Mouse (Mus musculus): ENCODE measurements at regions not wholly inside any gene's neighbourhood (a gene's known extent, or its start where the extent isn't known, plus 50 kb on each side); places are given as distances from the start of the nearest gene placed in this dataset.
A peak's percentile ranks its signal among the peaks of the same experiment; 100 is the strongest.

DNA sequence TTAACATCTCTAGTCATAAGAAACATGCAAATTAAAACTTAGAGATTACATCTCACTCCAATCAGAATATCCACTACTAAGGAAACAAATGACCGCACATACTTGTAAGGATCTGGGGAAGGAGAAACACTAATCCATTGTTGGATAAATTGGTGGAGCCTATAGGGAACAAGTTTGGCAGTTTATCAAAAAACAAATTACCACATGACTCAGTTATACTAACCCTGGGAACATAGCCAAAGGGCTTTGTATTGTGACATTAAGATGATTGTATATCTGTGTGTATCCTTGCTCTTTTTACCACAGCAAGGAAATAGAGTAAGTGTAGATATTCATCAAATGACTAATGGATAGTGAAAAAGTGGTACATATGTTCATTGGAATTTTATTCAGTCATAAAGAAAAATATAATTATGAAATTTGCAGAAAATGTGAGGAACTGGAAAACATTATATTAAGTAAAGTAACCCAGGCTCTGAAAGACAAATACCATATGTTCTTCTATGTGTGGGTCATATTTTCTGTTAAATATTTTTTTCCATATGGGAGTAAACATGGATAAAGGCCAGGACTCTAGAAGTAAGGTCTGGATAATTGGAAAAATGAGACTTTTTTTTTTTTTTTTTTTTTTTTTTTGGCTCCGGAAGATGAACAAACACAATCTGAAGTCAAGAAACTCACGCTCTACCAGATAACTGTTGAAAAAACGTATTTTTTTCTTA is 430.6 kb downstream of the Dmac1 start:
- Histone ChIP-seq H3K4me2 (ENCODE audit: insufficient read depth, low read depth, poor library complexity, severe bottlenecking) (no peak overlapping the region), H3K36me3 (replicated peaks in 1 of 2; ENCODE audit: control insufficient read depth in 1 of 2, insufficient read depth in 1 of 2, low read length in 1 of 2) (no peaks in the 10 kb centered on the region), H3K4me3 (replicated peaks in 1 of 3; ENCODE audit: low read depth in 2 of 3, low read length in 2 of 3, poor library complexity in 1 of 3) (no peak overlapping the region), H3K27ac (ENCODE audit: insufficient read depth, low read depth) (no peak overlapping the region), H3K27me3 (replicated peaks) (no peaks in the 10 kb centered on the region), H3K4me1 (ENCODE audit: control insufficient read depth in 1 of 2, insufficient read depth in 2 of 2) (no peaks in the 10 kb centered on the region), H3K9me3 (replicated peaks; ENCODE audit: low read length) (no peaks in the 10 kb centered on the region), H3K9ac (ENCODE audit: insufficient read depth, low read depth) (no peak overlapping the region), H3K79me2 (replicated peaks; ENCODE audit: control insufficient read depth, extremely low read depth, insufficient read depth, poor library complexity, severe bottlenecking) (no peaks in the 10 kb centered on the region)
- in situ Hi-C loops (cut with MboI; ENCODE audit: low pct_ligation_motif_present, low pct_unique_long_range_greater_than_20kb, low sequenced_read_pairs): no loop called here
- dilution Hi-C loops (cut with MboI; ENCODE audit: extremely low pct_ligation_motif_present, extremely low pct_unique_long_range_greater_than_20kb, low sequenced_read_pairs): no loop called here
- TF ChIP-seq USF1 (IDR thresholded peaks at IDR 0.05; ENCODE audit: low read depth, low read length): no peak
- TF ChIP-seq TCF12 (IDR thresholded peaks at IDR 0.05; ENCODE audit: low read depth, low read length): no peak
- no peak for TF ChIP-seq SIN3A (IDR thresholded peaks at IDR 0.05; ENCODE audit: low read length)
- TF ChIP-seq TBP (conservative IDR thresholded peaks at IDR 0.05; ENCODE audit: low read depth, low read length): no peak
- no peak for TF ChIP-seq SMC3 (IDR thresholded peaks at IDR 0.05; ENCODE audit: low read depth, low read length)
- no peak for DNase-seq (ENCODE audit: extremely low read depth)

DNA sequence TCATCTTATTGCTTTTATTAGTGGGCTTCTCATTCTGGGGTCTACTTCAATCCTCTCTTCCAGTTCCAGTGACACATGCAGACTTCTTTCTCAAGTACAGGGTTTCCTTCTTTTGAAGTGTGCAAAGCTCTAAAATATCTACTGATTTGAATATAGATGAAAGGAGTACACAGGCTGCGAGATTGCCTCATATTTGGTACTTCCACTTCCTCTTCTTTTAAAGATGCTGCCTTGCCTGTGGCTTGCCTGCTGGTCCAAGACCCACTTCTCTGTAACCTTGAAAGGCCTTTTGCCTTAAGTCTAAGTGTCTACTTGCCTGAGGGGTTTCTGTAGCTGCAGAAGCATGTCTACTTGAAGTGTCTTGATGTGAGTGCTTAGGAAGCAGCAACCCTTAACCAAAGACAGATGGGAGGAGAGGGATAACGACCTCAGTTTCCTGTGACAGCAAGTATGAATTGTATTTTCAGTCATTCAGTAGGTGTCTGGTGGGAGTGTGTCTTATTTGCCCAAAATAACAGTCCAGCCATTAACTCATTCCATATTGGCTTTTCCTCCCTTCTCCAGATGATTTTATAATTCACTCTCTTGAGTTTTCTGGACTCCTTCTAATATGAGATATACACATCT is 479.8 kb downstream of the Dmac1 start:
- no peaks in the 10 kb centered on the region for H3K36me3 ChIP-seq (replicated peaks in 1 of 2; ENCODE audit: control insufficient read depth in 1 of 2, insufficient read depth in 1 of 2, low read length in 1 of 2)
- no peaks in the 10 kb centered on the region for H3K9me3 ChIP-seq (replicated peaks; ENCODE audit: low read length)
- in situ Hi-C loops (cut with MboI; ENCODE audit: low pct_ligation_motif_present, low pct_unique_long_range_greater_than_20kb, low sequenced_read_pairs): no loop called here
- no peak overlapping the region for H3K9ac ChIP-seq (ENCODE audit: insufficient read depth, low read depth)
- no peak for TF ChIP-seq SMC3 (IDR thresholded peaks at IDR 0.05; ENCODE audit: low read depth, low read length)
- TF ChIP-seq JUND (conservative IDR thresholded peaks at IDR 0.05; ENCODE audit: low read depth, low read length): peak; percentile 55
- TF ChIP-seq TCF12 (IDR thresholded peaks at IDR 0.05; ENCODE audit: low read depth, low read length): peak; percentile 61
- TF ChIP-seq MEF2A (IDR thresholded peaks at IDR 0.05; ENCODE audit: borderline replicate concordance, low read depth, low read length): peak; percentile 76; the same call in 1 of the 2 replicates
- TF ChIP-seq IRF4 (IDR thresholded peaks at IDR 0.05; ENCODE audit: low read depth, low read length): peak; percentile 92
- no peak for TF ChIP-seq NRF1 (IDR thresholded peaks at IDR 0.05; ENCODE audit: low read depth, low read length)
- TF ChIP-seq ETS1 (conservative IDR thresholded peaks at IDR 0.05; ENCODE audit: low read depth, low read length): peak; percentile 69
- peak; percentile 86 for TF ChIP-seq BHLHE40 (IDR thresholded peaks at IDR 0.05; ENCODE audit: low read depth, low read length)
- TF ChIP-seq POLR2AphosphoS2 (IDR thresholded peaks at IDR 0.05; ENCODE audit: low read depth, low read length): no peak
- peak; percentile 94 for TF ChIP-seq EP300 (IDR thresholded peaks at IDR 0.05; ENCODE audit: low read length)
- TF ChIP-seq RCOR1 (conservative IDR thresholded peaks at IDR 0.05; ENCODE audit: low read depth, low read length): 0 out of 2 replicates have a peak, but pooled peaks have one; percentile 73
- peak; percentile 55; the same call in 1 of the 2 replicates for TF ChIP-seq ZNF384 (IDR thresholded peaks at IDR 0.05; ENCODE audit: low read depth, low read length)
- peak overlapping the region; percentile 71 for H3K27ac ChIP-seq (ENCODE audit: insufficient read depth, low read depth)
- H3K4me1 ChIP-seq (ENCODE audit: control insufficient read depth in 1 of 2, insufficient read depth in 2 of 2): peaks cover 5 to 22% of the 10 kb centered on the region in 2 experiments
- peak; percentile 85 for DNase-seq (ENCODE audit: extremely low read depth)
- H3K27me3 ChIP-seq (replicated peaks): no peaks in the 10 kb centered on the region
- H3K4me2 ChIP-seq (ENCODE audit: insufficient read depth, low read depth, poor library complexity, severe bottlenecking): peak overlapping the region; percentile 71; the same call in 1 of the 2 replicates
- no peaks in the 10 kb centered on the region for H3K79me2 ChIP-seq (replicated peaks; ENCODE audit: control insufficient read depth, extremely low read depth, insufficient read depth, poor library complexity, severe bottlenecking)
- dilution Hi-C loops (cut with MboI; ENCODE audit: extremely low pct_ligation_motif_present, extremely low pct_unique_long_range_greater_than_20kb, low sequenced_read_pairs): no loop called here
- H3K4me3 ChIP-seq (replicated peaks in 1 of 3; ENCODE audit: low read depth in 2 of 3, low read length in 2 of 3, poor library complexity in 1 of 3): no peak overlapping the region

All from CH12.LX (cell line).